Mouse (Mus musculus) embryonic facial prominence, embryonic 13.5 days (tissue): Measurements from ENCODE around the gene Tmem267. TPM values are rescaled to one million over a fixed set of nuclear protein-coding genes. Genes with fewer than 3 reads are reported as not detected.
"Not testable (repeated sequence)": the region's sequence is repeated elsewhere in the genome, so short reads cannot be mapped to it uniquely, and the experiment has no call there.

ENCODE experiments used
- ATAC-seq: fragments of 200-750 bp; cut with Nextera tagmentation; 2 replicates; pipeline ENCODE4 v1.8.0; 2017; ENCODE audit warnings: low read depth; ENCODE audit not compliant: insufficient number of reproducible peaks, insufficient read depth, low FRiP score, low TSS enrichment
- H3K27ac ChIP-seq: fragments of 300-500 bp; sonication (generic); 2 replicates; pipeline ENCODE4 v1.5.1; 2015; ENCODE audit warnings: moderate library complexity, mild to moderate bottlenecking, inconsistent platforms
- H3K27me3 ChIP-seq: fragments of 300-500 bp; sonication (generic); 2 replicates; pipeline ENCODE4 v1.6.1; 2015; ENCODE audit warnings: mild to moderate bottlenecking, inconsistent platforms
- H3K36me3 ChIP-seq: fragments of 300-500 bp; sonication (generic); 2 replicates; pipeline ENCODE4 v1.6.1; 2015; ENCODE audit warnings: mild to moderate bottlenecking, inconsistent platforms
- H3K4me1 ChIP-seq: fragments of 300-500 bp; sonication (generic); 2 replicates; pipeline ENCODE4 v1.6.1; 2015; ENCODE audit warnings: inconsistent platforms
- H3K4me2 ChIP-seq: fragments of 300-500 bp; sonication (generic); 2 replicates; pipeline ENCODE4 v1.6.1; 2015; ENCODE audit warnings: moderate library complexity, mild to moderate bottlenecking, inconsistent platforms
- H3K4me3 ChIP-seq: fragments of 300-500 bp; sonication (generic); 2 replicates; pipeline ENCODE4 v1.5.1; 2015; ENCODE audit warnings: mild to moderate bottlenecking, inconsistent platforms
- H3K9ac ChIP-seq: fragments of 300-500 bp; sonication (generic); 2 replicates; pipeline ENCODE4 v1.6.1; 2015; ENCODE audit warnings: mild to moderate bottlenecking, inconsistent platforms
- H3K9me3 ChIP-seq: fragments of 300-500 bp; sonication (generic); 2 replicates; pipeline ENCODE4 v1.6.1; 2016; ENCODE audit warnings: inconsistent platforms
- WGBS: fragments of 180-500 bp; shearing (Covaris S2); methylation state at CpG from one replicate; pipeline ENCODE4 v1.1.7; 2015; ENCODE audit warnings: mixed read lengths; 5-methylcytosine and 5-hydroxymethylcytosine counted together
- polyA plus RNA-seq: library from polyadenylated mRNA; unstranded; fragments of >200 nt; fragmentation: Nextera tagmentation; extraction: Ambion mirVana; gene quantifications from 2 replicates; pipeline ENCODE4 v1.2.1, GENCODE M21; 2015

The Tmem267 gene
- polyA plus RNA-seq, 1 experiment from 2014 or later: 1.8 TPM

GRCm38 (mm10) chr13:119625952-119626351, 138.1 kb downstream of the Tmem267 start:
- not testable (repeated sequence) for H3K9ac ChIP-seq, H3K27me3 ChIP-seq, H3K36me3 ChIP-seq, H3K4me1 ChIP-seq, ATAC-seq, H3K4me2 ChIP-seq, H3K27ac ChIP-seq, H3K9me3 ChIP-seq, H3K4me3 ChIP-seq
- WGBS: 77% methylated on average over 5 of the region's 5 CpGs

DNA sequence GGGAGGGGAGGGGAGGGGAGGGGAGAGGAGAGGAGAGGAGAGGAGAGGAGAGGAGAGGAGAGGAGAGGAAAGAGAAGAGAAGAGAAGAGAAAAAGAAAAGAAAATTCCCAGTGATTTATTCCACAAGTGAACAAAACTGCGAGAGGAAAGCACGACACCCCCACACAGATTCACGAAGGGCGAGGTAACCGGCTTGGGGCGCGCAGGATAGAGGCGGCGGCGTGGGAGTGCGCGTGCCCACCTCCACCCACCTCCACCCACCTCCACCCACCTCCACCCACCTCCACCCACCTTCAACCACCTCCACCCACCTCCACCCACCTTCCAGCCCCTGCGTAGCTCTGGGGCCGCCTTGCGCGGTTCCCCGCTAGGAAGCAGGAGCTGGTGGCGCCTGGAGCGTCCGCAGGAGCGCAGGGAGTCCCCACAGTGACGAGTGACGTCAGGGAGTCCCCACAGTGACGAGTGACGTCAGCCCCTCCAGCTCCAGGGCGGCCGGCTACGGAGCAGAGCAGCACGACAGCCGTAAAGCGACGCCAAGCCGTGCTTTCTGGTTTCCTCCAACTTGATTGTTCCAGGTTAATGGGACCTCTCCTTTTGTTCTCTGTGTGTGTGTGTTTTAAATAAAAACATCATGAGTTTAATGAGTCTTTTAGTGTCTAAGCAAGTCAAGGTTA, 143.8 kb downstream of the Tmem267 start:
- H3K27me3 ChIP-seq: peaks cover 5% of the 10 kb centered on the region; the same call in 1 of the 2 replicates
- no peaks in the 10 kb centered on the region for H3K9me3 ChIP-seq
- H3K36me3 ChIP-seq: no peaks in the 10 kb centered on the region
- 2% methylated on average over 26 of the region's 33 CpGs for WGBS
- peak overlapping the region; percentile 52 for H3K4me3 ChIP-seq
- peak overlapping the region; percentile 61; the same call in 1 of the 2 replicates for H3K9ac ChIP-seq
- peak overlapping the region; percentile 62 for H3K4me2 ChIP-seq
- H3K4me1 ChIP-seq: no peaks in the 10 kb centered on the region
- H3K27ac ChIP-seq: no peak overlapping the region
- peak; percentile 89 for ATAC-seq

GRCm38 (mm10) chr13:119632156-119632548, 144.3 kb downstream of the Tmem267 start:
- ATAC-seq: no peak
- Histone ChIP-seq H3K27me3 (peaks cover 5% of the 10 kb centered on the region; the same call in 1 of the 2 replicates), H3K27ac (no peak overlapping the region), H3K9me3 (no peaks in the 10 kb centered on the region), H3K9ac (no peak overlapping the region), H3K36me3 (no peaks in the 10 kb centered on the region), H3K4me2 (peak overlapping the region; percentile 62), H3K4me1 (no peaks in the 10 kb centered on the region), H3K4me3 (peak overlapping the region; percentile 52)
- 84% methylated on average over 4 of the region's 4 CpGs for whole genome bisulfite sequencing

DNA sequence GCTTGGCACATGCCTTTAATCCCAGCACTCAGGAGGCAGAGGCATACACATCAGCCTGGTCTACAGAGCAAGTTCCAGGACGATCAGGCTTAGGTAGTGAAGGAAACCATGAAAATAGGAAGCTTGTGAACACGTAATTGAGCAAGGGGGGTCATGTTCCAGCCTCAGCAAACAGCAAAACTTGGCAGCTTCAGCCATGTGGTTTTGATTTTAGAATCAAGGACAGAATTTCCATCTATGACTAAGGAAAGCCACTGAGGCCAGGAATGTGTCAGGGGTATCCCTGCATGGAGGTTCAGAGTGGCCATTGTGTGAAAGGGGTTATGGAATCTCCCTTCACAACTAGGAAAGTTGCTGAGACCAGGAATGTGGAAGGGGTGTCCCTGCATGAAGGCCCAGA, 147.7 kb downstream of the Tmem267 start:
- Histone ChIP-seq H3K4me1 (no peaks in the 10 kb centered on the region), H3K27me3 (peaks cover 5% of the 10 kb centered on the region; the same call in 1 of the 2 replicates), H3K4me3 (no peak overlapping the region), H3K9me3 (no peaks in the 10 kb centered on the region), H3K9ac (no peak overlapping the region), H3K4me2 (no peak overlapping the region), H3K36me3 (no peaks in the 10 kb centered on the region), H3K27ac (no peak overlapping the region)
- WGBS: 23% methylated on average over 2 of the region's 2 CpGs
- ATAC-seq: no peak

DNA sequence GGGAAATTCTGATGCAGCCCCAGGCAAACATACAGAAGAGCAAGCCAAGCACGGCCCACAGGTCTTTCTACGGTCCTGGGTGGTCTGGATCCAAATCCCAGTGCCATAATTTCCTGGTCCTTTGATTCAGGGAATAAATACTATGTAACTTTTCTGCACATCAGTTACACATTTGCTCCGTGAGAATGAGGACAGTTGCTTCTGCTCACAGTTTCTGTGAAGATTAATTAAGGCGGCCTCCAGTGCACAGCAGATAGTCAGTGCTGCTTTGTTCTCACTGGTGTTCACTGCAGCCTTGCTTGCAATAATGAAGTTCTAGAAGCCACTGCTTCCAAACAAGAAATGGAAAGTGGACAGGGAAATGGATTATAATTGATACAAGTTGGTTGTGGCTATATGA, 150.0 kb downstream of the Tmem267 start:
- ATAC-seq: no peak
- Histone ChIP-seq H3K36me3 (no peaks in the 10 kb centered on the region), H3K4me3 (no peak overlapping the region), H3K4me2 (no peak overlapping the region), H3K27ac (no peak overlapping the region), H3K9me3 (no peaks in the 10 kb centered on the region), H3K4me1 (no peaks in the 10 kb centered on the region), H3K9ac (no peak overlapping the region), H3K27me3 (peaks cover 5% of the 10 kb centered on the region; the same call in 1 of the 2 replicates)
- 83% methylated on average over 4 of the region's 4 CpGs for WGBS

- 90% methylated on average over 5 of the region's 5 CpGs for WGBS
Measured at GRCm38 (mm10) chr13:119638449-119638848, 150.6 kb downstream of the Tmem267 start.

GRCm38 (mm10) chr13:119639302-119639701, 151.5 kb downstream of the Tmem267 start:
- Histone ChIP-seq H3K9me3 (no peaks in the 10 kb centered on the region), H3K4me1 (no peaks in the 10 kb centered on the region), H3K4me3 (no peak overlapping the region), H3K9ac (no peak overlapping the region), H3K27me3 (no peaks in the 10 kb centered on the region), H3K4me2 (no peak overlapping the region), H3K36me3 (no peaks in the 10 kb centered on the region), H3K27ac (no peak overlapping the region)
- no peak for ATAC-seq
- 89% methylated on average over 5 of the region's 5 CpGs for WGBS

More at GRCm38 (mm10) chr13:119638449-119638848, 150.6 kb downstream of the Tmem267 start:
- Histone ChIP-seq H3K36me3 (no peaks in the 10 kb centered on the region), H3K27me3 (peaks cover 5% of the 10 kb centered on the region; the same call in 1 of the 2 replicates), H3K27ac (no peak overlapping the region), H3K4me2 (no peak overlapping the region), H3K4me3 (no peak overlapping the region), H3K9me3 (no peaks in the 10 kb centered on the region), H3K9ac (no peak overlapping the region), H3K4me1 (no peaks in the 10 kb centered on the region)
- ATAC-seq: no peak

- Histone ChIP-seq H3K4me1 (no peaks in the 10 kb centered on the region), H3K27me3 (no peaks in the 10 kb centered on the region), H3K9ac (no peak overlapping the region), H3K4me3 (no peak overlapping the region), H3K9me3 (no peaks in the 10 kb centered on the region), H3K4me2 (no peak overlapping the region), H3K36me3 (no peaks in the 10 kb centered on the region), H3K27ac (no peak overlapping the region)
- 42% methylated on average over 4 of the region's 4 CpGs for WGBS
- ATAC-seq: no peak
Measured at GRCm38 (mm10) chr13:119640504-119640903, 152.7 kb downstream of the Tmem267 start.

GRCm38 (mm10) chr13:119641145-119641544, 153.3 kb downstream of the Tmem267 start:
- H3K9me3 ChIP-seq: no peaks in the 10 kb centered on the region
- no peaks in the 10 kb centered on the region for H3K4me1 ChIP-seq
- H3K36me3 ChIP-seq: no peaks in the 10 kb centered on the region
- H3K4me3 ChIP-seq: no peak overlapping the region
- no peak overlapping the region for H3K4me2 ChIP-seq
- ATAC-seq: no peak
- H3K9ac ChIP-seq: no peak overlapping the region
- 82% methylated on average over 7 of the region's 7 CpGs for WGBS
- no peaks in the 10 kb centered on the region for H3K27me3 ChIP-seq
- H3K27ac ChIP-seq: no peak overlapping the region

GRCm38 (mm10) chr13:119644769-119645168, 156.9 kb downstream of the Tmem267 start:
- no peak for ATAC-seq
- H3K4me1 ChIP-seq: no peaks in the 10 kb centered on the region
- no peak overlapping the region for H3K4me3 ChIP-seq
- no peaks in the 10 kb centered on the region for H3K9me3 ChIP-seq
- no peaks in the 10 kb centered on the region for H3K36me3 ChIP-seq
- no peak overlapping the region for H3K4me2 ChIP-seq
- 61% methylated on average over 5 of the region's 5 CpGs for WGBS
- no peak overlapping the region for H3K27ac ChIP-seq
- H3K9ac ChIP-seq: no peak overlapping the region
- no peaks in the 10 kb centered on the region for H3K27me3 ChIP-seq

DNA sequence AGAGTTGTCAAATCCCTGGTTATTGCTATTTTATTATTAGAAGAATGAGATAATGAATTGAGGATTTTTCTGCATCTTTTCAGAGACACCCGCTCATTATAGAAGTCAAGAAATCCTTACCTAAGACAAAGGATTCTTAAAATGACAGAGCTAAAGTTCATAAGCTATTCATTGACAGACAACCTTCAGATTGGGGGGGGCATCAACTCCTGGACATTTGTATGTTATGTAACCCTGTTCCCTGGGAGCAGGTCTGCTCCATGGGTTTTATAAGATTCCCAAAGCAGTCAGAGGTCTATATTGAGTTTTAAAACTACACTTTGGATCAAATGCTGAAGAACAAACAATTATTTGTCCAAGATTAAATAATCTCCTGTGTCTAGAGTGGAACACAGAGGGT, 158.7 kb downstream of the Tmem267 start:
- H3K4me3 ChIP-seq: no peak overlapping the region
- no peak for ATAC-seq
- H3K9ac ChIP-seq: no peak overlapping the region
- no peaks in the 10 kb centered on the region for H3K4me1 ChIP-seq
- no peak overlapping the region for H3K27ac ChIP-seq
- H3K4me2 ChIP-seq: no peak overlapping the region
- 91% methylated on average over 1 of the region's 1 CpGs for WGBS
- no peaks in the 10 kb centered on the region for H3K36me3 ChIP-seq
- no peaks in the 10 kb centered on the region for H3K27me3 ChIP-seq
- no peaks in the 10 kb centered on the region for H3K9me3 ChIP-seq

GRCm38 (mm10) chr13:119648891-119649698, 161.3 kb downstream of the Tmem267 start:
- Histone ChIP-seq H3K4me2 (0 out of 2 replicates have a peak overlapping the region, but pooled peaks have one; percentile 18), H3K27ac (no peak overlapping the region), H3K4me1 (no peaks in the 10 kb centered on the region), H3K27me3 (no peaks in the 10 kb centered on the region), H3K9me3 (no peaks in the 10 kb centered on the region), H3K9ac (0 out of 2 replicates have a peak overlapping the region, but pooled peaks have one; percentile 6), H3K4me3 (no peak overlapping the region), H3K36me3 (no peaks in the 10 kb centered on the region)
- WGBS: 56% methylated on average over 15 of the region's 15 CpGs
- no peak for ATAC-seq
